Mouse (Mus musculus): ENCODE measurements around the gene Fgf18.

Fgf18 gene

DNA sequence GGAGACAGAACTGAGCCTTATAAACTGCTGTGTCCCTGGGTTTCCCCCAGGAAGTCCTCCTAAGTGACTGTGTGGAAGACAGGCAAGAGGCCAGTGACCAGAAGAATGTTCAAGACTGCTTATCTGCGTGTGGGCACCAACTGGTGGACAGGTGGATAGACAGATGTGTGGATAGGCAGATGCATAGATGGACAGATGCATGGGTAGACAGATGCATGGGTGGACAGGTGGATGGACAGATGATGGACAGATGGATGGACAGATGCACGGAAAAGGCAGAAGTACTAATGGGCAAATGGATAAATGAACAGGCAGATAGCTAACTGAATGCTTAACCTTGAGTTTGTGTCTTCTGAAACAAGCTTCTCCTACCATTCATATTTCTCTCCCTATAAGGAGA lies 37.1 kb downstream of the Fgf18 start:
- DNase-seq: no peak

DNA sequence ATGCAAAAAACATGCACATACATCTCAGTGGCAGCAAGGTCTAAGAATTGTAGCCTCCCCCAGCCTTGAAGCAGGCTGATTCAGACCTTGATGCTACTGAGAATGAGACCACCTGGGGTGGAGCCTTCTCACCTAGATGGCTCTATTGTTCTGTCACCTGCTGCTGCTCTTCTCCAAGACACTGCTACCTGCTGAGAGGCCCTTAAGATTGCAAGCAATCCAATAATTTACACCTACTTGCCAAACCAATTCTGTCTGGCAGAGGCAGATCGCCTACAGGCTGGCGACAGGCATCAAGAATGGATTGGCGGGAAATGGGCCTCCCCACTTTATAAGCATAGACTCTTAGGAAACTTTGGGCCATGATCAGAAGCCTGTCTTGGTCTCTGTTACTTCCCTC lies 39.7 kb downstream of the Fgf18 start:
- DNase-seq: no peak

DNA sequence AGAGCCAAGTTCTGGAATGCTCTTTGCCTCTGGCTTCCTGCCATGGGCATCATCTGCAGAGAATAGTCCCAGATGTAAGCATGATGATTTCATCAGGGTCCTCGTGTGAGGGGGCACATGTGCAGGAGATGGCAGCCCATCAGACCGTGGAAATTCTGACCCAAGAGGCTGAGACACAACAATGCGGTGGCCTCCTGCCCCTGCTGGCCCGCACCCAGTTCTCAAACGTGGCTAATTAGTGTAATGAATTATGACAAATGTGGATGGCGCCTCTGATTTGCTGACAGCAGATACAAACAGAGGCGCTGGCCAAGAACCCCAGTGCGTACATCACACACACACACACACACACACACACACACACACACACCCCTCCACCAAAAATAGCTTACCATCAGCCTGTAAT lies 42.3 kb downstream of the Fgf18 start:
- peak; percentile 84 for DNase-seq

DNA sequence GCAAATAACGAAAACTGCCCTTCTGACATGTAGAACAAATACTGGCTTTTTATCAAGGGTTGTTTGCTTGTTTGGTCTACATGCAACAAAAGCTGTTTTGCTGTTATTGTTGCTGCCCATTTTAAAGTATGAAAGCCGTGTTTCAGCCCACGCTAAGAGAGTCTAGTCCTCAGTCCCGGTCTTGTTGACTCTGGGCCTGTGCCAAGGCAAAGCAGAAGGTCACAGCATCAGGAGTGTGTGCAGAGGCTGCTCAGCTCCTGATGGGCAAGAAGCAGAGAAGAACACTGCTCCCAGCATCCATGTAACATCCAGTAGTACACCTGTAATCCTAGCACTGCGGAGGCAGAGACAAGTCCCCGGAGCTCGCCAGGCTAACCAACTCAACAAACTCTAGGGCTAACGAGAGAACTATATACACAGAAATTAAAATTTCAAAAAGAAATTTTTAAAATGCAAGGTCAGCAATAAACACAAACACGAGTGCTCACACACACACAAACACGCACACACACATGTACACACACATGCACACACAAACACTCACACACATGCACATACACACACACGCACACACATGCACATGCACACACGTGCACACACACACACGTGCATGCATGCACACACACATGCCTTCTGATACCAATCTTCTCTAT lies 43.8 kb downstream of the Fgf18 start:
- peak; percentile 30 for DNase-seq

DNA sequence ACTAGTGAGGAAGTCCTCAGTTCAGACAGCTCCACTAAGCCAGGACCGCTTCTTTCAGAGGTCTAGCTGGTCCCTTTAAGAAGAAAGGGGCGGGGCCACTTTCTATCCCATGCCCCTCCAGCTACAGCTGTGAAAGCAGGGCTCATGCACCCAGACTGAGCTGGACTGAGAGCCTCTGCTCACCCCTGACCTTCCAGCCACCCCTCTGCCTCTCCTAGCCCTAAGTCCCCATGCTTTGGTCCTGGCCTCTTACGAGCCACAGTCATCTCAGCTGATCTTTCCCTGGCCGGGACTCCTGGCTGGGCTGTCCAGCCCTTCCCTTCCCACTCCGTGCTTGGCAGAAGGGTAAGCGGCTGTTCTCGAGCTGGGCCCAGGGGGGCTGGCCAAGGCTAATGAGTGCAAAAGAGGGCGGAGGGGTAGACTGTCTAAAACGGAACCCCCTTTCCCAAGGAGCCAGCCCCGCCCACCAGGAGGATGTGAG lies 47.1 kb downstream of the Fgf18 start:
- DNase-seq: peak; percentile 70

DNA sequence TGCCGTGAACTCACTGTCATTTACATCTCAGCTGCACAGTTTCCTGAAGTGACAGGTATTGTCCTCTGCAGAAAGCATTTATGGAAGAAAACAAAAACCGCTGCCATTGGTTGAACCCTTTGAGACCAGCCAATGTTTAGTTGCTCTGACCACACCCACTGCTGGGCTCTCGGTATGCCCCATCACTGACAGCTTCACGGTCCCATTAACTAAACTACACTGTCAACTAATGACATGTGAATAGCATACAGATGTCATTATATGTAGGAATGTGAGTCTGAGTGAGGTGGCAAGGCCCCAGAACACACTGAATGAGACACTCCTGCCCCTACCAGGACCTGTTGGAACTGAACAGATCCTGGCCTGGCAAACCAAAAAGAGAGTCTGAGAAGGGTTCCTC lies 47.8 kb downstream of the Fgf18 start:
- no peak for DNase-seq

DNA sequence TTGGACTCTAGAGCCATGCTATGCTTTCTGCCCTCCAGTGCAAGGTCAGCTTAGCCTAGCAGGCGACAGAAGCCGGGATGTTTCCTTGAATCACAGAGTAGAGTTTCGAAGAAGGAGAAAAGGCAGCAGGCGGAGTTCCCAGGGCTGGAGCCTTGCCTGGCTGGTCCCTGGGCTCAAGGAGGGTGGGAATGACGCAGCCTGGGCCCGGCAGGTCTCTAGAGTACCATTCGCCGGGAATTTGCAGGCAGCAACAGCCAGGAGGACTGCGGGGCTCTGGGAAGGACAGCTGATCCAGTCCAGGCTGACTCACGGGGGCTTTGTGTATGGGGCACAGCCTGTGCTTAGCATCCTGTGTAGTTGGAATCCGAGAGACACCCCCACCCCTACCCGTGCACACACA lies 48.8 kb downstream of the Fgf18 start:
- no peak for DNase-seq

DNA sequence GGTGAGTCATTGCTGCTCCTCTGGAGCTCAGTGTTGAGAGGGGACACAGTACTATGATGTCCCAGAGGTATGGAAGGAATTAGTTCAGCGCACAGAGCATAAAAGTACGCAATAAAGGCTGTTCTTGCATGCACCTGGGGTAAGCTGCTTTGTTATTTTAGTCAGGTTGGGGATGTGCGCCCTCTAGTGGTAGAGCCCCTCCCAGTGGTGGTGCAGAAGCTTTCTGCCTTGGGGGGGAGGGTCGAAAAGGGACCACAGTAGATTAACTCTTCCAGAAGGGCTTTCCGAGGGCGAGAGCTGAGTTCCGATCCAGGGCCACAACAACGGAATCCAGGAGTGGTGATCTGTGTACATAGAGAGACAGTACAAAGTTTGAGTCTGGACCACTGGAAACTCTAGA lies 49.3 kb downstream of the Fgf18 start:
- peak; percentile 60 for DNase-seq

DNA sequence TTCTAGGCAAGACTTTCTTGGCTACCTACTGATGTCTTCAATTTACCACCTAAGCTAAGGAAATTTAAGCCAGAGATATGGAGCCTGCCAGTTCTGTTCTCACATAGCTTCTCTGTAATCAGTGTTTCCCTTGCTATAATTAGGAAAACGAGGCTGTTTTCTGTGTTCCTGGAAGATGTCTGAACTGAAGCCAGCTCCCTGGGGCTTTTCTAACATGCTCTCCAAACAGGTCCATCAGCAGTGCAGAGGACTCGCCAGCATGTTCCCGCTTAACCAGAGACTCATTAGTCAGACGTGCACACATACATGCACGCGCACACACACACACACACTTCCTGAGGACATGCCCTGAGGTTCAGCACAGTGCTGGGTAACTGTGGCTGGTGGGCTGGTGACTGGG lies 57.3 kb downstream of the Fgf18 start:
- DNase-seq: no peak

DNA sequence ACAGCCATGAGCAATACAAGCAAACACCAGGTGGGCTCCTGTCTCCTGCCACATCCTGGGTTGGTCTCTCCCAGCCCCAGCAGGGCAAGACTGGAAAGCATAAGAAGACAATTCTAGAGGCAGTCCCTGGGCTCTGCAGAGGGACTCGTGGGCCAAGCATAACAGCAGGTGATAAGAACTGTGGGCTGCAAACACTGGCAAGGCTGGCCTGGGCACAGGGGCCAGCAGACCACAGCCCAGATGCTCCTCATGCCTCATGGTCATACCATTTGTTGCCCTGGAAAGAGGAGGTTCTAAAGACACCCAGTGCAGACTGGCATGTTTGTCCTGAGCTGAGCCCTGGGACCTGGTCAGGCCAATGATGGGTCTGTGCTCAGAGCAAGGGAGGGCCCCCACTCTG lies 59.0 kb downstream of the Fgf18 start:
- no peak for DNase-seq

DNA sequence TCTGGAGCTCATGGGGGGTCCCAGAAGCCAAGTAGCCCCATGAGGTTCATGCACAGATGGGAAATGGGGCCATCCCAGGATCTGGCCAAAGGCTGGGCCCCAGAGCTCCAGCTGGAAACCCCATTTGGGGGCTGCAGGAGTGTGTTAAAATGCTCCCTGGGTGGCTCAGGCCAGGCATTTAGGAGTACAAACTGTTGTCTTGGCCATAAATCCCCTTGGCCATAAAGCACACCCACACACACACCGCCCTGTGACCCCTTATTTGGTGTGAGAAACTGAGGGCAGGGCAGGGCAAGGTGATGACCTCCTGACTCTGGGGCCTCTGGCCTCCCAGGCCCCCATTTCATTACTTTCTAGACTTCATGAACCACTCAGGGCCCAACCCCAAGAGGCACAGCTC lies 61.2 kb downstream of the Fgf18 start:
- DNase-seq: no peak

DNA sequence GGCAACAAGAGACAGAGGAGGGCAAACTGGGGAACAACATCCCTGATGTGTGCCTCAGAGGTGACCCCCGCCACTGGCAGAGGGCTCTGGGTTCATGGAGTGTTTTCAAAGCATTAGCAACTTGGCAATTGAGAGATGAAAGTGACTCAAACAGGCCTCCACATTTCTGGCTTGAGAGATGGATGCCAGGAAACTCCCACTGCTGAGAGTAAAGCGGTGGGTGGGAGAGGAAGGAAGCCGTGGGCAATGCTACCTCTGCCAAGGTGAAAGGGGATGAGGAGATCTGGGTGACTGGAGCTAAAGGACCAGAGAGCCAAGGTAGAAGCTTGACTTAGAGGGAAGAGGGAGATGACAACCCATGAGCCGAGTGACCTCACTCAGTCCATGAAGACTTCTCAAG lies 61.7 kb downstream of the Fgf18 start:
- no peak for DNase-seq

DNA sequence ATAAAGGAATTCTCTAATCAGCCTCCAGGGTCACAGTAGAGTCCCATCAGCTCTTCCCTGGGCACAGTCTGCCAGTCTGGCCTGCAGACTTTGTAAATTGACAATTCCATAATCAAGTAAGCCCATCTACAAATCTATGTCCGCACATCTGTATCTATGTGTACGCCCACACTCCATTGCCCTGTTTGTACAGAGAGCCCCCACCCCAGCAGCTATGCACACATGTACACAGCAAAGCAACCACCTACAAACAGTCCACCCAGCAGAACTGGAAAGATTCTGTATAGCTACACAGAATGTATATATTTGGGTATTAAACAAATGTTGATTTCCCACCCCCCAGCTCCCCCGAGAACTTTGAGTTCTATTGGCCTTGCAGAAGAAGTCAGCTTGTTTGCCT lies 62.1 kb downstream of the Fgf18 start:
- DNase-seq: no peak

DNA sequence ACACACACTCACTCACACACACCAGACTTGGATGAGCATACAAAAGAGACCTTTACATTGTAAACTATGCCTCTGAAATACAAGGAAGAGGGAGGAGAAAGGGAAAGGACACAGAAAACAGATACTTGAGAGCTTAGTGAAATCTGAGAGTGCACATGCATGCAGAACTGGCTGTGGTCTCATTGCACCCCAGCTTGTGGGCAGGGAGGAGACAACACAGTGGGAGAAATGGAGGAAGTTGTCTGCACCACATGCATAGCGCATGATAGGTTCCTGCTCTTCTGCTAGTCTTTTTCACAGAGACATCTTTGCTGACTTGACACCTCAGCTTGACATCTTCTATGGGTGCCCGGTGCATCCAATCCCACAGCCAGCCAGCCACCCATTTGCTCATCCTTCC lies 63.2 kb downstream of the Fgf18 start:
- no peak for DNase-seq

DNA sequence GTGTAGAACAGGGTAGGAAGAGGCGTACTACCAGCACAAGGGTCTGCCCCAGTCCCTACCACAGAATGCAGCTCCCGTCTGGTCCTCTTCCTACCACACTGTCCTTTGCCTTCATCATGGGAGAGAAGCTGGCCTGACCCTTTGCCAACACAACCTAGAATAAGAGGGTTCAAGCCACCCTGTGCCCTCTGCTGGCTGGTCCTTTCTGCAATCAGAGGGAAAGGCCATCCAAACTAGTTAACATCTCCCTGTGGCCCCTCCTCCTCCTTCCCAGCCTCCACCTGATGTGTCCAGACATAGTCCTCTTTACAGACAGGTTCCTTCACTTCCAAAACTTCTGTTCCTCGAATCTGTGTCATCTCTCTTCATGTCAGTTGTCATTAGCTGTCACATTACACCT lies 66.0 kb downstream of the Fgf18 start:
- DNase-seq: no peak

DNA sequence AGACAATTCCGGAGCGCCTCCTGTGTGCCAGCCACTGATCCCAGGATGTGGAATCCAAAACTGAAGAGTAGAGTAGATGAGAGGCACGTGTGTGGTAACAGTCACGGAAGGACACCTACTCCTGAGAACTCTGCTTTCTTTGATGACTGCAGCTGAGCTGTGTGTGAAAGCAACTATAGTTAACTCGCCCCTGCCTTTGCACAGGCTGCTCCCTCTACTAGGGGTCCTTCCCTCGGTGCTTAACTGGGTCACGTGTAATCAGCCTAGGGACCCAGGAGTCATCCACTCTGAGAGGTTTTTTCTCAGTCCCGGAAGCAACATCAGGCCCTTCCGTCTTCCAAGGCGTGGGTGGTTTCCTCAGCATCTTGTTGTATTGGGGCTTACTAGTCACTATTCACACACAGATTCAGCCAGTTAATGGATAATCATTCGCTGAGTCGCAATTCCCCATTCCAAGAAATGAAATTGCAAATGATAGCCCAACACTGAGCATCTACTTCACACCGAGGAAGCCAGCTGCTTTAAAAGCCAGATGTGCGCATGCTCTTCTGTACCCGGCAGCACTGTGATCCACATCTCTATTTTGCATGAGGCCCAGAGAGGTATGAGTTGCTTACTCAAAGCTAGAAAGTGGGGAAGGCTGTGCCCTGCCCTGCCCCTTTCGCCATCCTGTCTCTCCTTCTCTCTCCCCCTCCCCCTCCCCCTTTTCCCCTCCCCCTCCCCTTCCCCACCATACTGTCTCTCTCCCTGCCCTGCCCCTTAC lies 67.0 kb downstream of the Fgf18 start:
- no peak for DNase-seq

DNA sequence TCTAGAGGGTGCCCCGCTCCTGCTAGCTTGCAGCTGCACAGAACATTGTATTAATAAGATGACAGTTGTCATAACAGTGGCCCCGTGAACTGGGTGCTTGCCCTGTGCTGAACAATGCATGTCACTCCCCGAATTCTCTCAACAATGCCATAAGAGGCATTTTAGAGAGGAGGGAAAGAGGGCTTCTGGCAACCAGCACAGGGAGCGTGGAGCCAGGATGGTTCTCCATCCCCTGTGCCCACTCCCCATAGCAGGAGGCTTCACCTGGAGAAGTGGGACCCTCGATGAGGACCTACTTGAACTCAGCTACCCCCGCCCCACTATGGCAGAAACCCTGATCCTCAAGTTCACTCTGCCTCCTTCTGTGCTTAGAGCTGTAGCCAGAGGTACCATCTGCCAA lies 67.8 kb downstream of the Fgf18 start:
- no peak for DNase-seq

DNA sequence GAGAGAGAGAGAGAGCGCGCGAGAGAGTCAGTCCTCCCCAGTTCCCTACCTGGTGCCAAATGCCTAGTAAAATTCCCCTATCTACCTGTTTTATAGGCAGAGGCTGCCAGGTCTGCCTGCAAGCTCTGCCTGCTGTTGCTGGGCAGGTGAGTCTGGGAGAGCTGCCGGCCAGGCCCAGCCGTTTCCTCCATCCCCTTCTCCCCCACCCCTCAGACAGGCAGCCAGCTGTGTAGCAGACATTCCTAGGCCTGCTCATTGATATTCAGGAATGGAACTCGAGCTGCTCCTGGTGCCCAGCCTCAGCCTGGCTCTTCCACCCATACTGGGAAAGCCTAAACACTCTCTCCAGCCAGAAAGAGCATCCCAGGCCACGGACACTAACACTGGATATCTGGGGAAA lies 69.2 kb downstream of the Fgf18 start:
- no peak for DNase-seq

DNA sequence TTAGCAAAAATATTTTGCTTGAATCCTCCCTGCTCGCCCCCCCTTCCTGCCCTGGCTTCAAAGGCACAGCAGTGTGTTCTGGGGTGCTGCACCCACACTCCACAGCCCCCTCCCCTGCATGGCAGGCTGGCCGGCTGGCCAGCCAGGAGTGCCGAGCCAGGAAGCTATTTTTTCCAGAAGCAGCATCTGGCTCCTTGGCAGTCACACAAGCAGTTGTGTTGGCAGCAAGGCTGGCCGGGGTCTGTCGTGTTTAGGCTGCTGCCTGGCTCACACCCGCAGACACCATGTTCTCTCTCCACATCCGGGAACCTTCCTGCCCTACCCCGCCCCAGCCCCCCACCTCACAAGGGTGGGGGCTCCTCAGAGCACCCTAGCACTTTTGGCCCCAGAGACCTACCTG lies 71.9 kb downstream of the Fgf18 start:
- peak; percentile 77 for DNase-seq

DNA sequence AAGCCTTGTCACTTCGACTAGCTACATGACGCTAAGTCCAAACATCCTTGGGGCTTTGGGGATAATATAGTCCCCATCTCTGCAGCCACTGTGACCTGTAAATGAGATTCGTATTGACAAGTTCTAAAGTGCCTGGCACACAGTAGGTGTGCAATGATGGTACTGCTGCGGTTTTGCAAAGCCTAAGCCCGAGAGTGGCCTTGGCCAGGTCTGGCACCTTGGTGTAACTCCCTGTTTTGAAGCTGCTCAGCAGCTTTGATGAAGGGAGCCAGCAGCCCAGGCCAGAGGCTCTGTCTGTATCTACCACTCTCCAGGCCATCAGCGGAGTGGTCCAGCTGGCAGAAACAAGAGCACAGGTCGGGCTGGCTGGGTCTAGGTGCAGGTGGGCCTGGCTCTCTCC lies 72.7 kb downstream of the Fgf18 start:
- no peak for DNase-seq

DNA sequence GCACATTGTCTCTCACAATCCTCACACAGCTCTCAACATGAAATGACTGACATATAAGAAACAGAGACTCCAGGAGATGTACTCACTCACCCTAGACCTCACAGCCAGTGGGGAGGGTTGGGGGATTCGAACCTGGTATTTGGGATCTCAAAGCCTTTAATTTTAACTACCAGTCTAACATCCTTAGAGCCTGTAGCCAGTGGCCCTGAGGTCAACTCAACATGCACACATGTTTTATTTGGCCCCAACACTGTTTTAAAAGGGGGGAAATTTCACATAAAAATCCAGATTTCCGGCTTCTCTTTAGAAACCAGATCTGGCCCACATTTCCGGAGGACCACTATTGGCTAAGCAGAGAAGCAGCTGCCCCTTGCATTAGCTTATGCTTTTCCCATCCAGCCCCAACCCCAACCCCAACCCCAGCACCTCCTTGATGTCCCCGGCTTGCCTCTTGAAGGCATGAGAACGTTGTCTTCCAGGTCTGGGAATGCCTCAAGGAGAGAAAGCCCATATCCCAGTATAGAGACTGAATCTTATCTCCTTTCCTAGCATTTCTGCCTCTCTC lies 75.8 kb downstream of the Fgf18 start:
- DNase-seq: no peak

DNA sequence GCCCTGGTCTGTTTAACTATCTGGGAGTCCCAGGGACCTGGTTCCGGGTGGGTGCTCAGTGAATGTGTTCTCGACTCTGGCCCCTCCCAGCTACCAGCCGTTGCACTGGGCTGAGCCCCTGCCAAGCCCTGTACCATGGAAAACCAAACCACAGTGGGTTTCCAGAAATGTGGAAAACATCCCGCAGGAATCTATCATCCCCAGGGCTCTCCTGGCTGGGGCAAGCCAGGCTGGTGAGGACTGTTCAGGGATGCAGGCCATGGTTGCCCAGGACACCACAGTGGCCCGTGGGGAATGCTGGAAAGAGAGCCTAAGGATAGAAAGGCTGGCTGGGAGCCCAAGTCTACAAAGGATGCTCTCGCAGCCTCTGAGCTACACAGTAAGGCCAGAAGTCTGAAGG lies 76.7 kb downstream of the Fgf18 start:
- DNase-seq: peak; percentile 17
